Mouse (Mus musculus): ENCODE data around the gene Zfp217.

DNA sequence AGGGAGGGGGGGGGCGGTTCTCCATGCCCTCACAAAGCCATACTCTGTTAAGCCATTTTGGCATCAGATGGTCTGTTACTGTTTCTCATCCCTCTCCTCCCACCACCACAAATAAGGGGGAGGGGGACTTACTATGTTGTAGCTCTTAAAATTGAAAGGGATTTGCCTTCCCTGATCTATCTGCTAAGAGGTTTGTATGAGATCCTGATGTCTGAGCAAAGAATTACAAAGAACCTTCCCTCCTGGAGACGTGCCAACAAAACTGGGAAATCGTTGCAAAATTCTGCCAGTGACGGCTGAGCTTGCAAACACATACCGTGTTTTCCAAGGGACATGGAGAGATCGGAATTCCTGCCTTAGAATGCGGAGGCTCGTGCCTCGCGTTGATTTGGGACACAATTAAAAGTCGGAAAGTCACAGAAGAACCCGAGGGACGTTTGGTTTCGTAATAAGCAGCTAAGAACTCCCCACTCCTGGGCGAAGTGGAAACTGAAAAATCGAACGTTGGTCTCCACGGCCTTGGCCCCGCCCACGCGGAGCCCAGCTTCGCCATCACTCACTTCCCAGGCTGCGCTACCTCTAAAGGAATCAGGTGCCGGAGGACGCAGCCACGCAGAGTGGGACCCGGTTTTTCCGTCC lies 14.7 kb downstream of the Zfp217 start:
- TF ChIP-seq POLR2A (IDR thresholded peaks at IDR 0.05; ENCODE audit: insufficient read length, low read depth) (no peak), REST (IDR thresholded peaks at IDR 0.05; ENCODE audit: insufficient read depth, insufficient read length) (no peak), E2F4 (IDR thresholded peaks at IDR 0.05; ENCODE audit: insufficient read depth) (no peak), TCF3 (IDR thresholded peaks at IDR 0.05; ENCODE audit: insufficient read length, low read depth) (no peak), USF1 (IDR thresholded peaks at IDR 0.05; ENCODE audit: low read depth) (no peak), POLR2AphosphoS2 (IDR thresholded peaks at IDR 0.05; ENCODE audit: insufficient read length, low read depth) (no peak), MYOD1 (IDR thresholded peaks at IDR 0.05; ENCODE audit: control insufficient read depth in 1 of 3, insufficient read length in 2 of 3, low read depth in 2 of 3) (no peak), MAX (IDR thresholded peaks at IDR 0.05; ENCODE audit: low read depth) (no peak)
